19 mouse cellular contexts compared by ENCODE assay signal in genomic region chr2:157308273-157308917, GRCm38 (mm10). TPM values are rescaled to one million over a fixed set of nuclear protein-coding genes. Genes with fewer than 3 reads are reported as not detected.
A peak's percentile ranks its signal among the peaks of the same experiment; 100 is the strongest.
DNase-seq lines count a peak whose midpoint lies in the region; ATAC-seq and TF ChIP-seq lines count a peak whose summit lies in the region.
"Had no signal": no experiment of that assay in that cellular context is flagged by ENCODE, and none has a peak within 500 bp of the region (broad histone marks: within the 10 kb centered on the region; RNA-seq: fewer than 3 reads in every experiment).

No protein-coding gene starts in this region.

- no peak for DNase-seq in heart, adult 9 months (ENCODE audit: low spot score in 2 of 2)
- DNase-seq in lung, postnatal 25 days (ENCODE audit: low spot score) = no peak
- DNase-seq in embryonic facial prominence, embryonic 14.5 days (ENCODE audit: low spot score) = peak; percentile 28
- DNase-seq in forebrain, postnatal 0 days = peak; percentile 56
- DNase-seq in ovary, postnatal 14 days (ENCODE audit: low spot score) = no peak
- DNase-seq: adrenal gland, postnatal 36 days; cerebellum, postnatal 36 days; liver, embryonic 13.5 days; thymus, postnatal 4 days had no signal

- no peak for ATAC-seq in heart, embryonic 16.5 days (replicated peaks; ENCODE audit: extremely low read depth, insufficient read depth, low FRiP score)
- ATAC-seq in lung, embryonic 16.5 days (ENCODE audit: low read depth) = no peak
- no peak for ATAC-seq in embryonic facial prominence, embryonic 14.5 days (ENCODE audit: low read depth)
- ATAC-seq in forebrain, postnatal 0 days = peak; percentile 64
- ATAC-seq in erythroid progenitor cell, adult 5-6 weeks (replicated peaks; ENCODE audit: low FRiP score, poor library complexity, severe bottlenecking) = no peak
- ATAC-seq: activated CD4-positive, CD25-positive, alpha-beta regulatory T cell, adult 4 months had no signal

- WGBS in heart, embryonic 16.5 days = 79% methylated on average over 2 of the region's 2 CpGs
- 62% methylated on average over 2 of the region's 2 CpGs for WGBS in lung, embryonic 16.5 days
- WGBS in embryonic facial prominence, embryonic 14.5 days = 84% methylated on average over 2 of the region's 2 CpGs
- WGBS in forebrain, postnatal 0 days = 43% methylated on average over 2 of the region's 2 CpGs

- H3K27me3 ChIP-seq in heart, embryonic 16.5 days (ENCODE audit: control insufficient read depth, insufficient read depth, low read length) = no peaks in the 10 kb centered on the region
- no peaks in the 10 kb centered on the region for H3K27me3 ChIP-seq in lung, embryonic 16.5 days (ENCODE audit: control insufficient read depth, insufficient read depth, low read depth, low read length)
- no peaks in the 10 kb centered on the region for H3K27me3 ChIP-seq in embryonic facial prominence, embryonic 14.5 days (replicated peaks; ENCODE audit: control insufficient read depth, insufficient read depth, low read length)
- H3K27me3 ChIP-seq in forebrain, postnatal 0 days (ENCODE audit: insufficient read depth, low read length) = no peaks in the 10 kb centered on the region
- H3K27me3 ChIP-seq: embryonic facial prominence, embryonic 13.5 days; liver, embryonic 13.5 days had no signal

- no peaks in the 10 kb centered on the region for H3K9me3 ChIP-seq in heart, embryonic 16.5 days (replicated peaks; ENCODE audit: control insufficient read depth, low read length)
- H3K9me3 ChIP-seq in lung, embryonic 16.5 days (ENCODE audit: control insufficient read depth, low read length) = no peaks in the 10 kb centered on the region
- H3K9me3 ChIP-seq in embryonic facial prominence, embryonic 14.5 days (ENCODE audit: control insufficient read depth, low read length) = no peaks in the 10 kb centered on the region
- no peaks in the 10 kb centered on the region for H3K9me3 ChIP-seq in forebrain, postnatal 0 days (ENCODE audit: low read length)
- H3K9me3 ChIP-seq: embryonic facial prominence, embryonic 13.5 days; liver, embryonic 13.5 days had no signal

- H3K36me3 ChIP-seq in heart, embryonic 16.5 days (ENCODE audit: control insufficient read depth, insufficient read depth) = peaks cover 24% of the 10 kb centered on the region
- H3K36me3 ChIP-seq in lung, embryonic 16.5 days (ENCODE audit: control insufficient read depth, insufficient read depth, low read length) = peaks cover 34% of the 10 kb centered on the region
- peaks cover 87% of the 10 kb centered on the region for H3K36me3 ChIP-seq in embryonic facial prominence, embryonic 14.5 days (ENCODE audit: control insufficient read depth, insufficient read depth, low read length)
- H3K36me3 ChIP-seq in forebrain, postnatal 0 days (ENCODE audit: insufficient read depth) = peaks cover 38% of the 10 kb centered on the region

- TF ChIP-seq CTCF in forebrain, postnatal 0 days (IDR thresholded peaks at IDR 0.05; ENCODE audit: low read depth) = no peak

- H3K4me1 ChIP-seq in heart, embryonic 16.5 days (ENCODE audit: control insufficient read depth, insufficient read depth, low read length) = no peaks in the 10 kb centered on the region; the same call in 1 of the 2 replicates
- peaks cover 9% of the 10 kb centered on the region for H3K4me1 ChIP-seq in lung, embryonic 16.5 days (replicated peaks; ENCODE audit: control insufficient read depth, insufficient read depth, low read length)
- H3K4me1 ChIP-seq in embryonic facial prominence, embryonic 14.5 days (ENCODE audit: control insufficient read depth, insufficient read depth, low read length) = no peaks in the 10 kb centered on the region
- H3K4me1 ChIP-seq in forebrain, postnatal 0 days (ENCODE audit: insufficient read depth) = 0 out of 2 replicates have a peak, but pooled peaks cover 5% of the 10 kb centered on the region
- H3K4me1 ChIP-seq: embryonic facial prominence, embryonic 13.5 days; liver, embryonic 13.5 days had no signal

- H3K9ac ChIP-seq in heart, embryonic 16.5 days (ENCODE audit: low read length) = no peak overlapping the region
- no peak overlapping the region for H3K9ac ChIP-seq in lung, embryonic 16.5 days (ENCODE audit: low read length)
- H3K9ac ChIP-seq in embryonic facial prominence, embryonic 14.5 days (ENCODE audit: low read depth, low read length) = no peak overlapping the region
- no peak overlapping the region for H3K9ac ChIP-seq in forebrain, postnatal 0 days
- H3K9ac ChIP-seq: embryonic facial prominence, embryonic 13.5 days; liver, embryonic 13.5 days had no signal

- H3K4me2 ChIP-seq in heart, embryonic 16.5 days (ENCODE audit: low read depth, low read length) = no peak overlapping the region
- H3K4me2 ChIP-seq in lung, embryonic 16.5 days (ENCODE audit: low read depth, low read length) = no peak overlapping the region
- no peak overlapping the region for H3K4me2 ChIP-seq in embryonic facial prominence, embryonic 14.5 days (ENCODE audit: low read depth, low read length)
- H3K4me2 ChIP-seq in forebrain, postnatal 0 days (ENCODE audit: low read depth) = no peak overlapping the region
- H3K4me2 ChIP-seq: embryonic facial prominence, embryonic 13.5 days; liver, embryonic 13.5 days had no signal

- H3K27ac ChIP-seq in heart, embryonic 16.5 days (ENCODE audit: low read length) = 0 out of 2 replicates have a peak overlapping the region, but pooled peaks have one; percentile 24
- H3K27ac ChIP-seq in lung, embryonic 16.5 days (ENCODE audit: low read length) = peak overlapping the region; percentile 75
- no peak overlapping the region for H3K27ac ChIP-seq in embryonic facial prominence, embryonic 14.5 days (replicated peaks; ENCODE audit: low read depth, low read length)
- H3K27ac ChIP-seq in forebrain, postnatal 0 days (ENCODE audit: low read depth, low read length) = 0 out of 2 replicates have a peak overlapping the region, but pooled peaks have one; percentile 40
- H3K27ac ChIP-seq: embryonic facial prominence, embryonic 13.5 days; liver, embryonic 13.5 days had no signal

- H3K4me3 ChIP-seq in heart, embryonic 16.5 days (ENCODE audit: low read length) = no peak overlapping the region
- H3K4me3 ChIP-seq in lung, embryonic 16.5 days (ENCODE audit: low read length) = no peak overlapping the region
- H3K4me3 ChIP-seq in embryonic facial prominence, embryonic 14.5 days (ENCODE audit: low read depth, low read length) = no peak overlapping the region
- no peak overlapping the region for H3K4me3 ChIP-seq in forebrain, postnatal 0 days (ENCODE audit: low read depth, low read length)
- H3K4me3 ChIP-seq: embryonic facial prominence, embryonic 13.5 days; liver, embryonic 13.5 days had no signal

RNA-seq across cellular contexts. Expression of gene Mroh8, which starts 29.0 kb away (rescaled TPM):
- 0.24 and 0.59 TPM in 2 replicates for polyA plus RNA-seq in heart, embryonic 16.5 days (2015; fragmentation: Nextera tagmentation; extraction: Ambion mirVana)
- polyA plus RNA-seq in lung, embryonic 16.5 days (2015; fragmentation: Nextera tagmentation; extraction: Ambion mirVana) = 0.25 and 0.59 TPM in 2 replicates
- 0.12 and 0.29 TPM in 2 replicates for polyA plus RNA-seq in embryonic facial prominence, embryonic 14.5 days (2014; fragmentation: Nextera tagmentation; extraction: Ambion mirVana)
- 0.38 and 1.2 TPM in 2 replicates for total RNA-seq in forebrain, postnatal 0 days (2014; rRNA removed)
- polyA plus RNA-seq in forebrain, postnatal 0 days (2015; fragmentation: Nextera tagmentation; extraction: Ambion mirVana) = 0.23 and 0.65 TPM in 2 replicates
- total RNA-seq in erythroid progenitor cell, adult 5-6 weeks (2015; ENCODE audit: low replicate concordance) = not detected in 2 replicates
- total RNA-seq in erythroid progenitor cell, adult 5-6 weeks (2017; ENCODE audit: low replicate concordance) = not detected in 2 replicates
- polyA plus RNA-seq: activated CD4-positive, CD25-positive, alpha-beta regulatory T cell, adult 4 months had no signal

RNA-seq across cellular contexts. Expression of gene Rpn2, which starts 29.6 kb away (rescaled TPM):
- polyA plus RNA-seq in heart, embryonic 16.5 days (2015; fragmentation: Nextera tagmentation; extraction: Ambion mirVana) = 159 and 178 TPM in 2 replicates
- 350 and 360 TPM in 2 replicates for polyA plus RNA-seq in lung, embryonic 16.5 days (2015; fragmentation: Nextera tagmentation; extraction: Ambion mirVana)
- polyA plus RNA-seq in embryonic facial prominence, embryonic 14.5 days (2014; fragmentation: Nextera tagmentation; extraction: Ambion mirVana) = 310 and 342 TPM in 2 replicates
- 175 and 198 TPM in 2 replicates for total RNA-seq in forebrain, postnatal 0 days (2014; rRNA removed)
- 152 and 184 TPM in 2 replicates for polyA plus RNA-seq in forebrain, postnatal 0 days (2015; fragmentation: Nextera tagmentation; extraction: Ambion mirVana)
- total RNA-seq in erythroid progenitor cell, adult 5-6 weeks (2015; ENCODE audit: low replicate concordance) = 59.5 and 64.5 TPM in 2 replicates
- 56.5 and 70.4 TPM in 2 replicates for total RNA-seq in erythroid progenitor cell, adult 5-6 weeks (2017; ENCODE audit: low replicate concordance)

RNA-seq across cellular contexts. Expression of gene Ghrh, which starts 38.9 kb away (rescaled TPM):
- polyA plus RNA-seq in heart, embryonic 16.5 days (2015; fragmentation: Nextera tagmentation; extraction: Ambion mirVana) = not detected in 2 replicates
- not detected in 2 replicates for polyA plus RNA-seq in lung, embryonic 16.5 days (2015; fragmentation: Nextera tagmentation; extraction: Ambion mirVana)
- 0.51 TPM in 1 of 2 replicates, not detected in the other for polyA plus RNA-seq in embryonic facial prominence, embryonic 14.5 days (2014; fragmentation: Nextera tagmentation; extraction: Ambion mirVana)
- total RNA-seq in forebrain, postnatal 0 days (2014; rRNA removed) = 1.5 and 1.7 TPM in 2 replicates
- polyA plus RNA-seq in forebrain, postnatal 0 days (2015; fragmentation: Nextera tagmentation; extraction: Ambion mirVana) = 0.74 and 2.8 TPM in 2 replicates
- total RNA-seq in erythroid progenitor cell, adult 5-6 weeks (2015; ENCODE audit: low replicate concordance) = not detected in 2 replicates
- total RNA-seq in erythroid progenitor cell, adult 5-6 weeks (2017; ENCODE audit: low replicate concordance) = not detected in 2 replicates
- total RNA-seq: adrenal gland, postnatal 36 days; gastrocnemius, postnatal 36 days; hematopoietic stem cell, adult 5-6 weeks; left cerebral cortex, postnatal 14 days; megakaryocyte, adult 5-6 weeks had no signal
- polyA plus RNA-seq: activated CD4-positive, CD25-positive, alpha-beta regulatory T cell, adult 4 months; kidney, embryonic 16.5 days; liver, embryonic 13.5 days had no signal

RNA-seq across cellular contexts. Expression of gene Manbal, which starts 59.0 kb away (rescaled TPM):
- 54.0 and 61.7 TPM in 2 replicates for polyA plus RNA-seq in heart, embryonic 16.5 days (2015; fragmentation: Nextera tagmentation; extraction: Ambion mirVana)
- 85.3 and 86.3 TPM in 2 replicates for polyA plus RNA-seq in lung, embryonic 16.5 days (2015; fragmentation: Nextera tagmentation; extraction: Ambion mirVana)
- 39.7 and 43.3 TPM in 2 replicates for polyA plus RNA-seq in embryonic facial prominence, embryonic 14.5 days (2014; fragmentation: Nextera tagmentation; extraction: Ambion mirVana)
- 69.9 and 73.6 TPM in 2 replicates for total RNA-seq in forebrain, postnatal 0 days (2014; rRNA removed)
- polyA plus RNA-seq in forebrain, postnatal 0 days (2015; fragmentation: Nextera tagmentation; extraction: Ambion mirVana) = 139 TPM in 2 replicates
- 15.9 and 26.0 TPM in 2 replicates for total RNA-seq in erythroid progenitor cell, adult 5-6 weeks (2015; ENCODE audit: low replicate concordance)
- total RNA-seq in erythroid progenitor cell, adult 5-6 weeks (2017; ENCODE audit: low replicate concordance) = 3.3 and 9.4 TPM in 2 replicates

Comparison
In these comparisons a context has a peak if more than half of its experiments do, and no peak if none do; other contexts are left out.
1. DNase-seq: peak in embryonic facial prominence, embryonic 14.5 days (single experiment) and forebrain, postnatal 0 days (single experiment); none in heart, adult 9 months (0 of 2), lung, postnatal 25 days (single experiment) and ovary, postnatal 14 days (single experiment).